Mouse (Mus musculus) CH12.LX (cell line): ENCODE data around the gene Cnot11. TPM values are rescaled to one million over a fixed set of nuclear protein-coding genes. Genes with fewer than 3 reads are reported as not detected.

Experiments used
- DNase-seq: peaks from one replicate; pipeline ENCODE4 v3.0.0-alpha.2; 2013; ENCODE audit errors: extremely low read depth
- H3K27ac ChIP-seq: 2 replicates; pipeline ENCODE4 v1.5.1; 2012; ENCODE audit warnings: low read depth, mild to moderate bottlenecking, control low read depth, moderate library complexity; ENCODE audit not compliant: insufficient read depth
- H3K27me3 ChIP-seq: replicated peaks from 2 replicates; pipeline ENCODE3; 2012; ENCODE audit warnings: inconsistent platforms
- H3K36me3 ChIP-seq, 2 experiments: replicated peaks in 1 of 2; 2 replicates each; pipeline versions ENCODE3 to v1.6.1; 2012; ENCODE audit warnings: inconsistent platforms in 1 of 2, low read length in 1 of 2, mild to moderate bottlenecking in 1 of 2, mixed read lengths in 1 of 2, moderate library complexity in 1 of 2; ENCODE audit not compliant: control insufficient read depth in 1 of 2, insufficient read depth in 1 of 2
- H3K4me1 ChIP-seq, 2 experiments: 2 replicates each; pipeline ENCODE4 v1.6.1; 2012; ENCODE audit warnings: inconsistent platforms in 1 of 2, moderate library complexity in 1 of 2; ENCODE audit not compliant: insufficient read depth in 2 of 2, control insufficient read depth in 1 of 2
- H3K4me2 ChIP-seq: 2 replicates; pipeline ENCODE4 v1.6.1; 2012; ENCODE audit warnings: low read depth, mild to moderate bottlenecking, control low read depth; ENCODE audit not compliant: poor library complexity, insufficient read depth, severe bottlenecking
- H3K4me3 ChIP-seq, 3 experiments: fragments of 150-350 bp in 1 of 3; sonication (generic) in 1 of 3; replicated peaks in 1 of 3; 2 replicates each; pipeline versions ENCODE3 to v1.5.1; 2011 to 2012; ENCODE audit warnings: low read depth in 2 of 3, low read length in 2 of 3, mild to moderate bottlenecking in 2 of 3, moderate library complexity in 2 of 3, control low read depth in 1 of 3, improper control_type of control experiment in 1 of 3, inconsistent platforms in 1 of 3, mixed read lengths in 1 of 3; ENCODE audit not compliant: poor library complexity in 1 of 3
- H3K79me2 ChIP-seq: replicated peaks from 2 replicates; pipeline ENCODE4 v1.6.1; 2012; ENCODE audit warnings: mild to moderate bottlenecking, moderate library complexity; ENCODE audit not compliant: control insufficient read depth, poor library complexity, insufficient read depth, severe bottlenecking; ENCODE audit errors: extremely low read depth
- H3K9ac ChIP-seq: 2 replicates; pipeline ENCODE4 v1.6.1; 2012; ENCODE audit warnings: low read depth, mild to moderate bottlenecking, control low read depth, moderate library complexity; ENCODE audit not compliant: insufficient read depth
- H3K9me3 ChIP-seq: replicated peaks from 2 replicates; pipeline ENCODE3; 2012; ENCODE audit warnings: low read length, inconsistent platforms, mixed read lengths
- BHLHE40 ChIP-seq: IDR thresholded peaks from 2 replicates; pipeline ENCODE4 v1.6.1; 2011; ENCODE audit warnings: mild to moderate bottlenecking, low read depth, low read length, improper control_type of control experiment
- CHD1 ChIP-seq: IDR thresholded peaks from 2 replicates; pipeline ENCODE4 v1.6.1; 2012; ENCODE audit warnings: low read depth, low read length, improper control_type of control experiment, inconsistent platforms
- HCFC1 ChIP-seq: IDR thresholded peaks from 2 replicates; pipeline ENCODE4 v1.6.1; 2012; ENCODE audit warnings: low read depth, mild to moderate bottlenecking, inconsistent platforms, low read length, improper control_type of control experiment
- IRF4 ChIP-seq: IDR thresholded peaks from 2 replicates; pipeline ENCODE4 v1.6.1; 2014; ENCODE audit warnings: low read depth, mild to moderate bottlenecking, inconsistent platforms, low read length, improper control_type of control experiment
- JUN ChIP-seq: IDR thresholded peaks from 2 replicates; pipeline ENCODE4 v1.6.1; 2011; ENCODE audit warnings: low read depth, mild to moderate bottlenecking, low read length, improper control_type of control experiment, moderate library complexity; ENCODE audit not compliant: insufficient read depth
- JUND ChIP-seq: conservative IDR thresholded peaks from 2 replicates; pipeline ENCODE4 v1.6.1; 2011; ENCODE audit warnings: low read depth, low read length, improper control_type of control experiment
- KAT2A ChIP-seq: IDR thresholded peaks from 2 replicates; pipeline ENCODE4 v1.6.1; 2012; ENCODE audit warnings: low read length, improper control_type of control experiment, inconsistent platforms; ENCODE audit not compliant: insufficient replicate concordance
- MAZ ChIP-seq: IDR thresholded peaks from 2 replicates; pipeline ENCODE4 v1.6.1; 2012; ENCODE audit warnings: low read depth, mild to moderate bottlenecking, inconsistent platforms, low read length, improper control_type of control experiment, moderate library complexity
- MEF2A ChIP-seq: IDR thresholded peaks from 2 replicates; pipeline ENCODE4 v1.6.1; 2014; ENCODE audit warnings: low read depth, mild to moderate bottlenecking, inconsistent platforms, low read length, improper control_type of control experiment, borderline replicate concordance
- MXI1 ChIP-seq: IDR thresholded peaks from 2 replicates; pipeline ENCODE4 v1.6.1; 2011; ENCODE audit warnings: mild to moderate bottlenecking, low read depth, low read length, improper control_type of control experiment
- MYC ChIP-seq: IDR thresholded peaks from 2 replicates; pipeline ENCODE4 v1.6.1; 2011; ENCODE audit warnings: low read depth, mild to moderate bottlenecking, improper control_type of control experiment, low read length
- NELFE ChIP-seq: IDR thresholded peaks from 2 replicates; pipeline ENCODE4 v1.6.1; 2011; ENCODE audit warnings: low read depth, low read length, improper control_type of control experiment
- POLR2A ChIP-seq: IDR thresholded peaks from 2 replicates; pipeline ENCODE4 v1.6.1; 2011; ENCODE audit warnings: low read depth, mild to moderate bottlenecking, improper control_type of control experiment, low read length
- SIN3A ChIP-seq: IDR thresholded peaks from 2 replicates; pipeline ENCODE4 v1.6.1; 2012; ENCODE audit warnings: low read length, improper control_type of control experiment, inconsistent platforms
- SMC3 ChIP-seq: IDR thresholded peaks from 2 replicates; pipeline ENCODE4 v1.6.1; 2011; ENCODE audit warnings: low read depth, low read length, improper control_type of control experiment
- TBP ChIP-seq: conservative IDR thresholded peaks from 2 replicates; pipeline ENCODE4 v1.6.1; 2011; ENCODE audit warnings: low read depth, low read length, improper control_type of control experiment
- USF2 ChIP-seq: conservative IDR thresholded peaks from 2 replicates; pipeline ENCODE4 v1.6.1; 2011; ENCODE audit warnings: low read depth, low read length, improper control_type of control experiment
- ZKSCAN1 ChIP-seq: IDR thresholded peaks from 2 replicates; pipeline ENCODE4 v1.6.1; 2012; ENCODE audit warnings: low read depth, inconsistent platforms, low read length, improper control_type of control experiment, borderline replicate concordance
- dilution Hi-C: fragments of 300-500 bp; cut with MboI; formaldehyde crosslinking; loops from 2 replicates; pipeline ENCODE4 v1.14.3; 2020; ENCODE audit warnings: low sequenced_read_pairs; ENCODE audit not compliant: extremely low pct_unique_long_range_greater_than_20kb, extremely low pct_ligation_motif_present
- in situ Hi-C: fragments of 300-500 bp; cut with MboI; formaldehyde crosslinking; loops from 3 replicates; pipeline ENCODE4 v1.14.3; 2019; ENCODE audit warnings: low sequenced_read_pairs, low pct_ligation_motif_present, low pct_unique_long_range_greater_than_20kb, mixed read lengths
- polyA plus RNA-seq: library from polyadenylated mRNA; unstranded; fragments of >175 nt; gene quantifications from 2 replicates; pipeline ENCODE4 v1.2.1, GENCODE M21; 2012; ENCODE audit warnings: low read depth; ENCODE audit not compliant: insufficient read length
- total RNA-seq, 2 experiments: library from RNA; depleted of rRNA; stranded (reverse); fragments of 300-350 nt in 1 of 2; fragments of >200 nt in 1 of 2; gene quantifications; 2 replicates each; pipeline ENCODE4 v1.2.3; 2012 to 2014

The Cnot11 gene
- total and polyA plus RNA-seq, 3 experiments = 15.3 to 34.9 (median 28.6) TPM

GRCm38 (mm10) chr1:39564603-39565002 is 29.8 kb downstream of the Cnot11 start:
- Histone ChIP-seq H3K4me3 (no peak overlapping the region), H3K9ac (no peak overlapping the region), H3K36me3 (peaks cover 11 to 53% of the 10 kb centered on the region in 2 experiments), H3K27me3 (no peaks in the 10 kb centered on the region), H3K4me2 (no peak overlapping the region), H3K9me3 (no peaks in the 10 kb centered on the region), H3K27ac (no peak overlapping the region), H3K4me1 (peaks cover 0 to 5% of the 10 kb centered on the region in 2 experiments; a peak in 1 of 4 replicates), H3K79me2 (0 out of 2 replicates have a peak, but pooled peaks cover 10% of the 10 kb centered on the region)
- in situ Hi-C loops (loop anchor here (25.0 kb wide), 1 partner anchor 373 kb away; no protein-coding TSS in a partner anchor), dilution Hi-C loops (no loop called here)
- no peak for DNase-seq
- TF ChIP-seq BHLHE40 (no peak), SMC3 (no peak), CHD1 (no peak), JUND (no peak), MEF2A (no peak), MAZ (no peak), SIN3A (no peak), HCFC1 (no peak), POLR2A (no peak), TBP (no peak), MYC (no peak)

- no peak overlapping the region for H3K27ac ChIP-seq
- dilution Hi-C loops = no loop called here
- H3K36me3 ChIP-seq = peaks cover 11 to 54% of the 10 kb centered on the region in 2 experiments
- TF ChIP-seq ZKSCAN1 = no peak
- no peak for TF ChIP-seq KAT2A
- no peak for TF ChIP-seq MAZ
- no peak for TF ChIP-seq JUN
- TF ChIP-seq IRF4 = no peak
- TF ChIP-seq USF2 = no peak
- TF ChIP-seq MXI1 = no peak
- TF ChIP-seq BHLHE40 = no peak
- TF ChIP-seq NELFE = no peak
- peaks cover 0 to 18% of the 10 kb centered on the region in 2 experiments; a peak in 2 of 4 replicates for H3K4me1 ChIP-seq
- H3K79me2 ChIP-seq = peaks cover 18% of the 10 kb centered on the region
- no peaks in the 10 kb centered on the region for H3K27me3 ChIP-seq
- no peaks in the 10 kb centered on the region for H3K9me3 ChIP-seq
- H3K4me3 ChIP-seq = no peak overlapping the region
- H3K9ac ChIP-seq = no peak overlapping the region
- no peak overlapping the region for H3K4me2 ChIP-seq
- in situ Hi-C loops = loop anchor here (25.0 kb wide), 1 partner anchor 369 kb away; no protein-coding TSS in a partner anchor
- no peak for DNase-seq
These were observed 33.3 kb downstream of the Cnot11 start for GRCm38 (mm10) chr1:39568079-39568478.
